Mouse (Mus musculus) spleen, adult 2 months (tissue): Measurements from ENCODE around the gene Parm1.

Source experiments
- CTCF ChIP-seq: fragments of 200-500 bp; IDR thresholded peaks from 2 replicates; pipeline ENCODE4 v1.5.1; 2011; ENCODE audit warnings: mild to moderate bottlenecking, inconsistent platforms; ENCODE audit not compliant: insufficient read depth, insufficient read length, insufficient replicate concordance; ENCODE audit errors: extremely low read depth
- POLR2A ChIP-seq: fragments of 200-500 bp; IDR thresholded peaks from 2 replicates; pipeline ENCODE4 v1.6.1; 2011; ENCODE audit warnings: low read depth, low read length, inconsistent platforms

- no peak for TF ChIP-seq CTCF
- no peak for TF ChIP-seq POLR2A
These were observed 151.8 kb downstream of the Parm1 start for GRCm38 (mm10) chr5:91669235-91669634.
